Mouse (Mus musculus): Measurements from ENCODE around the gene Rnf20. TPM values are rescaled to one million over a fixed set of nuclear protein-coding genes. Genes with fewer than 3 reads are reported as not detected.

The Rnf20 gene
- 76.1 TPM for polyA plus RNA-seq (2014; fragmentation: Illumina TruSeq; extraction: RNeasy Lipid Tissue Mini Kit (QIAGEN cat#74804))

GRCm38 (mm10) chr4:49631319-49632138, at the start of gene Rnf20:
Gene Rnf20, plus strand, starts transcription at chr4:49632006.

GRCm38 (mm10) chr4:49597183-49598100, 34.4 kb upstream of the Rnf20 start, which contains the start of gene Tmem246:
Gene Tmem246, minus strand, starts transcription at chr4:49597876.

GRCm38 (mm10) chr4:49681812-49682211, 50.0 kb downstream of the Rnf20 start, which contains the start of gene Ppp3r2:
Gene Ppp3r2, minus strand, starts transcription at chr4:49682024.

Other genes with a start within 250 kb of the Rnf20 start
- not detected for gene Acnat2, start 223.9 kb upstream of the Rnf20 start, polyA plus RNA-seq (2014; fragmentation: Illumina TruSeq; extraction: RNeasy Lipid Tissue Mini Kit (QIAGEN cat#74804))
- not detected for gene Acnat1, start 158.1 kb upstream of the Rnf20 start, polyA plus RNA-seq (2014; fragmentation: Illumina TruSeq; extraction: RNeasy Lipid Tissue Mini Kit (QIAGEN cat#74804))
- not detected for gene Baat, start 125.4 kb upstream of the Rnf20 start, polyA plus RNA-seq (2014; fragmentation: Illumina TruSeq; extraction: RNeasy Lipid Tissue Mini Kit (QIAGEN cat#74804))
- 100 TPM for gene Mrpl50, start 110.9 kb upstream of the Rnf20 start, polyA plus RNA-seq (2014; fragmentation: Illumina TruSeq; extraction: RNeasy Lipid Tissue Mini Kit (QIAGEN cat#74804))
- 28.8 TPM for gene Zfp189, start 110.8 kb upstream of the Rnf20 start, polyA plus RNA-seq (2014; fragmentation: Illumina TruSeq; extraction: RNeasy Lipid Tissue Mini Kit (QIAGEN cat#74804))
- gene Aldob, start 82.5 kb upstream of the Rnf20 start, polyA plus RNA-seq (2014; fragmentation: Illumina TruSeq; extraction: RNeasy Lipid Tissue Mini Kit (QIAGEN cat#74804)), result 0.51 TPM
- 1.3 TPM for gene Tmem246, start 34.1 kb upstream of the Rnf20 start, polyA plus RNA-seq (2014; fragmentation: Illumina TruSeq; extraction: RNeasy Lipid Tissue Mini Kit (QIAGEN cat#74804))
- not detected for gene Ppp3r2, start 50.0 kb downstream of the Rnf20 start, polyA plus RNA-seq (2014; fragmentation: Illumina TruSeq; extraction: RNeasy Lipid Tissue Mini Kit (QIAGEN cat#74804))
- 0.66 TPM for gene Grin3a, start 213.7 kb downstream of the Rnf20 start, polyA plus RNA-seq (2014; fragmentation: Illumina TruSeq; extraction: RNeasy Lipid Tissue Mini Kit (QIAGEN cat#74804))